Mouse (Mus musculus) B cell, adult 2 months (primary cell): ENCODE data around the gene Tfb1m.

Source experiments
- DNase-seq, 2 experiments: peaks; one replicate each; pipeline ENCODE4 v3.0.0; 2022

Gene Tfb1m

DNA sequence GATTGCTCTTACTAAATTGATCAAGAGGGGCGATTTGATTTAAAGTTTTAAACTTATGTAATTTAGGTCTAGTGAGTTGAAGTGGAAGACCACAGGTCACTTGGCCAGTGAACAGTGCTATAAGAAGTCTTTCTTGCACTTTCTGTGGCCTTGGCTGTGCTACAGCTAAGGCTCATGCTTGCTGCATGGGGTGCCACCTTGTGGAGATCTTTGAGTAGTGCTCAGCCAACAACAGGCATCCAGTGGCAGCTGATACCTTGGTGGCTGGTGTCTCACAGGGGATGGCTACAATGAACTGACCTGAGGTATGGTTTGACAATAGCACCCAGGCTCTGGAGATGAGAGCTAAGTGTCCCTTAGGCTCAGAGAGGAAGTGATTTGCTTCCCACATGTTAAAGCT is 47.7 kb downstream of the Tfb1m start:
- peak; percentile 36 to 46 for DNase-seq

GRCm38 (mm10) chr17:3506508-3506907 is 51.1 kb downstream of the Tfb1m start:
- no peak for DNase-seq

GRCm38 (mm10) chr17:3505711-3506110 is 51.9 kb downstream of the Tfb1m start:
- DNase-seq: no peak

- DNase-seq: no peak
Measured at GRCm38 (mm10) chr17:3500936-3501335, 56.6 kb downstream of the Tfb1m start.

- DNase-seq: no peak
Measured at GRCm38 (mm10) chr17:3500076-3500475, 57.5 kb downstream of the Tfb1m start.

GRCm38 (mm10) chr17:3499468-3499867 is 58.1 kb downstream of the Tfb1m start:
- DNase-seq: no peak

GRCm38 (mm10) chr17:3498580-3498979 is 59.0 kb downstream of the Tfb1m start:
- no peak for DNase-seq

GRCm38 (mm10) chr17:3498086-3498485 is 59.5 kb downstream of the Tfb1m start:
- DNase-seq: peak; percentile 32 to 42

- no peak for DNase-seq
Measured at GRCm38 (mm10) chr17:3496080-3496479, 61.5 kb downstream of the Tfb1m start.

DNA sequence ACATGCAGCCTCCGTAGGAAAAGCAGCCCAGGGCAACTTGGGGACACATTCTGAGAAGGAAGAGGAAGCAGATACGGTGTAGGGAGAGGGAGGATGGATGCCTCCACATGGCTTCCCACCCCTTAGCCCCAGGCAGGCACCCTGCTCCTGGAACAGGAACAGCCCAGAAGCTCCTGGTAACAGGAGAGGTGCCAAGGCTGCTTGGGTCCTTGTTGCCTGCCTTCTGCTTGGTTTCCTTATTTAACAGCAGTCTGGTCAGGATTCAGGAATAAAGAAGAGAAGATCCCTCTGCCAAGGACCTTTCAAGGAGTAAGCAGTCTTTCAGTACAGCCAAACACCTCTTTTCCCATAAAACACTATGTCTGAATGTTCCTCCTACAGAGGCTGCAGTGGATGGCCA is 62.0 kb downstream of the Tfb1m start:
- DNase-seq: no peak

DNA sequence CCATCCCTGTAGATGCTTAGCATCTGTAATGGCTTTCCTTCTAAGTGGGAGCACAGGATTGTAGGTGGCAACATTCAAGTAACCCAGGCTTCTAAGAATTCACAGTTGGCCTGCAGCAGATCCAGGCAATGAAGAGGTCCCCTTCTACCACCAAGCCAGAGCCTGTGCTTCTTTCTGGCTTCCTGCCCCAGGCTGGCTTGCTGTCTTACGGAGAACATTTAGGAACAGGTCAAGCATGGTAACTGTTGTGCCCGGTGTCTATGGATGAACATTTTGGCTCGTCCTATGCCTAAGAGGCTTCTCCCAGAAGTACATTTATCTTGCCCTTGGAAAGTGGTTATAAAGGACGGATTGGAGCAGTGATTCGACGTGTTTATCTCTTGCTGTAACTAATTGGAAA is 65.9 kb downstream of the Tfb1m start:
- DNase-seq: no peak

GRCm38 (mm10) chr17:3491065-3491464 is 66.5 kb downstream of the Tfb1m start:
- DNase-seq: no peak

DNA sequence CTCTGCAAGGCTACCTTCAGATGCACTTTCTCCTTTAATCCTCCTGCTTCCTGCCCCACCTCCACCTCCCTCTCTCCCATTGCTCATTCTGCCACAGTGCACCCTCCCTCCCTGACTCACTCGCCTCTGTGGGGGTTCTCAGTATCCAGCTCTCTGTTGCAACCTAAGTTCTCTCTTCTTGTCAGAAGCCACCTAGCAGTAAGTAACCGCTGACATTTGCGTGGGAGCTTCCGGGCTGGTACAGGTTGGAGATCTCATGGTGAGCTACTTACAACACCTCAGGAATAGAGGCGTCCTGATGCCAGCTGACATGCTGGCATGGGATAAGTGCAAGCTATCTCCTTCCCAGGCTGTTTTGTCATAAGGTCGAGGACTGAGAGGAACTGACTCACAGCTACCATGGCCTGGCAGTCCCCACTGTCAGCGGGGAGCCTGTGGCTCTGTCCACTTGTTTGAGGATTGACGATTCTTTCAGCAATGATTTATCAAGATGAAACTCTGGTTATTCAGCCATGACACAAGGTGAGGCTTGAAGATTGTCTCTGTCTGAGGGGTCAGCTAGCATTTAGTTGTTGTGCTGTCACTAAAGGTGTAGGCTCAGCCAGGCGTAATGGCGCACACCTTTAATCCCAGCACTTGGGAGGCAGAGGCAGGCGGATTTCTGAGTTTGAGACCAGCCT is 67.2 kb downstream of the Tfb1m start:
- DNase-seq: no peak

DNA sequence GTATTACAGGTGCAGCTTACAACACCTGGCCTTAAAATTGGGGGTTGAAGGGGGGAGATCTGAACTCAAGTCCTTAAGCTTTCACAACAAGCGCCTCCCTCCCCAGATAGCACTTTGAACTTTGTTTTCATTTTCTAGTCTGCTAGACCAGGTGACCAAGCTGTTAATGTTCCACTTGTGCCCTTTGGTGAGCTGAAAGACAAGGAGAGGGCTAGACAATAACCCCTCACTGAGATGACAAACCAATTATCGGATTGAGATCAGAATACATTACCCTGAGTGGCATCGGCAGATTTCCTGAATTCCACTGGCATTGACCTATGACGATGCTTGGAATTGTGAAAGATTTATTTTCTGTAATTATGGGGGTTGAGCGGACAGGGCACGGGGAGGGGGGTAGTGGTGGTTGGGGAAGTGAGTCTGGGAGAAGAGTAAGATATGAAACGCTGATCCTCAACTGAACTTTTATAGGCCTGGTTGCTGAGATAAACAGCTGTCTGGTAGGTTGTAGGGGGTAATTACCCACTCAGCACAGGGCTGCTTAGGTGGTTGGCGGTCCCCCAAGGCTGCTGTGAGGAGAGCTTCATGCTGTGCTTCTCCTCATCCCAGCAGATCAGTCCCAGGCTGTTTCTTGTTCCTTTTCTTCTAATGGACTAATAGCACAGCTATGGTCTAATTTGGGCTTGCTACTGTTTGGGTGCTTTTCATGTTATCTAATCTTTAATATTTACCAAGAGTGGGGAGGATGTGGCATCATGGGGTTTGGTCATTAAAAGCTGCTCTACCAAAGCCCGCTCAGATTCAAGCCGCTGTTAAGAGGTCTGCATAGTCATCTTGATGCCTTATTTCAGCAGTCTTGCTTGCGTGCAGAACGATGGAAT is 69.6 kb downstream of the Tfb1m start:
- DNase-seq: no peak

DNA sequence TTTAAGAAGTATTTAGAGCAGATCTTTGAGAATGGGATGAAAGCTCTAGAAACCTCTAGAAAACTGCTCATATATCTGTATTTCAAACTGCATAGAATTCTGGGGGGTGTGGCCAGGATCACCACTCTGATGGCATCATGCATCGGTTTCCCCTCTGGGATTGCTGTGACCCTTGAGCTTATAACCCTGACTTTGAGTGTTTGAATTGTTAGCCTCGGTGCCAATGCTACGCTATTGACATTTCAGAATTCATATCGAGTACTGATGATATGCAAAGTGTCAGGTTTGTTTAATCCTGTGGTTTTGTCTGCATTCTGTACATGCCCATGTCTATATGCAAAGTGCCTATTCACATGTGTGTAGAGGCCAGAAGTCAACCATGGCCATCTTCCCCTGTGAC is 70.4 kb downstream of the Tfb1m start:
- no peak for DNase-seq

- DNase-seq: no peak
Measured at GRCm38 (mm10) chr17:3485851-3486250, 71.7 kb downstream of the Tfb1m start.

DNA sequence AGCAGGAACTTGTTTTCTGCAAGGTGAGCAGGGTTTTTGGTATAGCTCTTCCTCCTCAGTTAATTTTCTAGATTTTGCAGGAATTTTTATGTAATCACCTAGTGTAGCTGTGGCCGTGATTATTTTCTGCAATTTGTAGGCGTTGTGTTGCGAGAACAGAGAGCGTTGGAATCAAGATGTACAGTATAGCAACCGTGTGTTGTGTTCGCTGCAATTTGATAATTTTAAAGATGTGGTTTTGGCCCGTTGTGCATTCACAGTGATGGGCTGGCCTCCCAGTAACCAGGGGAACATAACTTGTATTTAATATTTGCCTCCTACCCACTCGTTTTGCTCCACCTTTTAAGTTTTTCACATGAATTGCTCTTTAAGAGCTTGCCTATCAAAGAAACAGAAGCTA is 74.5 kb downstream of the Tfb1m start:
- no peak for DNase-seq

- DNase-seq: no peak
Measured at GRCm38 (mm10) chr17:3481576-3482575, 75.7 kb downstream of the Tfb1m start.

DNA sequence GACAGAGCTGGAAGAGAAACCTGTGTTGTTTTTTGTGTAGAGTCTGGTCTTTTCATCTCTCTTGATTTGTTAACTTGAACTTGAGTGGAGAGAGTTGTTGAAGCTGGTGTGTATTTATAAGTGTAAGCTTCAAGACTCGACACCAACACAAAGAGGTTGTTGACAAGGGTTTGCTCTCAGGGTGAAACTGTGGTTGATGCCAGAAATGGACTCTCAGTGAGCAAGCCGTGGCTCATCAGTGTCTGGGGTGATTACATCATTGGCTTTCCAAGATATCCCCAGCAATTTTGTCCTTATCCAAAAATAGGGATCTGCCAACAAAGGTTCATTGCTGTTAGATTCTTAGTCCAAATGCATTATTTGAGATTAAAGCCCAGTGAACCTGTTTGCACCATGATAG is 81.0 kb downstream of the Tfb1m start:
- no peak for DNase-seq

GRCm38 (mm10) chr17:3472018-3472417 is 85.6 kb downstream of the Tfb1m start:
- DNase-seq: no peak
